ENCODE assay signal across 8 mouse cellular contexts in genomic region chr16:44332861-44333284, GRCm38 (mm10). TPM values are rescaled to one million over a fixed set of nuclear protein-coding genes. Genes with fewer than 3 reads are reported as not detected.
DNase-seq lines count a peak whose midpoint lies in the region; ATAC-seq lines count a peak whose summit lies in the region.

Gene Sidt1, minus strand, starts transcription at chr16:44333196.

- intact Hi-C loops in heart, postnatal 36 days (cut with DNase I): no loop called here
- intact Hi-C loops in left cerebral cortex, postnatal 10 days (cut with DNase I): no loop called here

- ATAC-seq in megakaryocyte progenitor cell, adult 5-6 weeks (replicated peaks; ENCODE audit: poor library complexity): peak; percentile 28

- peak; percentile 31 for DNase-seq in urinary bladder, postnatal 14 days (ENCODE audit: low spot score)
- no peak for DNase-seq in urinary bladder, postnatal 10 days (ENCODE audit: low spot score)
- DNase-seq in embryo, embryonic 10.5 days (ENCODE audit: low spot score): peak; percentile 35
- DNase-seq in heart, postnatal 36 days: peak; percentile 11 to 12
- no peak for DNase-seq in left cerebral cortex, postnatal 10 days (ENCODE audit: extremely low spot score in 1 of 2, low spot score in 2 of 2)
- peak; percentile 7 to 10 for DNase-seq in spleen, postnatal 14 days (ENCODE audit: low spot score in 2 of 2)
- no peak for DNase-seq in gastrocnemius, postnatal 25 days

RNA-seq across cellular contexts. Expression of gene Sidt1, which starts in this region (rescaled TPM):
- total RNA-seq in heart, postnatal 36 days (2021): under 1 TPM; 0.38 to 0.56 TPM
- total RNA-seq in left cerebral cortex, postnatal 10 days (2021): 10 to 100 TPM; 39.9 to 49.1 TPM
- total RNA-seq in megakaryocyte progenitor cell, adult 5-6 weeks (2015): not detected in 2 replicates
- total RNA-seq in megakaryocyte progenitor cell, adult 5-6 weeks (2017): 0.08 TPM in 1 of 2 replicates, not detected in the other
- under 1 TPM; 0.18 to 0.40 TPM for total RNA-seq in gastrocnemius, postnatal 25 days (2021)

Comparison
In these comparisons a context has a peak if more than half of its experiments do, and no peak if none do; other contexts are left out.
1. RNA of gene Sidt1 (total RNA-seq): 39.9 to 49.1 TPM in left cerebral cortex, postnatal 10 days; 0.38 to 0.56 TPM in heart, postnatal 36 days, 0.18 to 0.40 TPM in gastrocnemius, postnatal 25 days and 0.08 TPM in megakaryocyte progenitor cell, adult 5-6 weeks; every median in the first group is over 10 times any median in the second.
2. DNase-seq: peak in urinary bladder, postnatal 14 days (single experiment), embryo, embryonic 10.5 days (single experiment) and spleen, postnatal 14 days (2 of 2); none in urinary bladder, postnatal 10 days (single experiment), left cerebral cortex, postnatal 10 days (0 of 2) and gastrocnemius, postnatal 25 days (single experiment).
3. Peak in DNase-seq in heart, postnatal 36 days; RNA of the gene not detected or under 1 TPM.
4. Peak in ATAC-seq in megakaryocyte progenitor cell, adult 5-6 weeks; RNA of the gene not detected or under 1 TPM.